Mouse (Mus musculus): Measurements from ENCODE around the gene Slc35g1.

- no peak for TF ChIP-seq POLR2A (IDR thresholded peaks at IDR 0.05; ENCODE audit: borderline replicate concordance, extremely low read depth, insufficient read depth, insufficient read length, poor library complexity, severe bottlenecking)
- no peak for TF ChIP-seq CTCF (IDR thresholded peaks at IDR 0.05; ENCODE audit: borderline replicate concordance, extremely low read depth, insufficient read depth, insufficient read length)
These were observed 39.5 kb upstream of the Slc35g1 start for GRCm38 (mm10) chr19:38356211-38356828.
